Mouse (Mus musculus) embryonic facial prominence, embryonic 15.5 days (tissue): ENCODE data around the gene Stat2. TPM values are rescaled to one million over a fixed set of nuclear protein-coding genes. Genes with fewer than 3 reads are reported as not detected.
"Not testable (repeated sequence)": the region's sequence is repeated elsewhere in the genome, so short reads cannot be mapped to it uniquely, and the experiment has no call there.

Experiments used
- ATAC-seq: fragments of 200-750 bp; cut with Nextera tagmentation; 2 replicates; pipeline ENCODE4 v1.8.0; 2017; ENCODE audit warnings: low read depth, moderate TSS enrichment; ENCODE audit not compliant: insufficient number of reproducible peaks, low FRiP score, low TSS enrichment
- H3K27ac ChIP-seq: fragments of 300-500 bp; sonication (generic); replicated peaks from 2 replicates; pipeline ENCODE4 v1.5.1; 2015; ENCODE audit warnings: mild to moderate bottlenecking, inconsistent platforms
- H3K27me3 ChIP-seq: fragments of 300-500 bp; sonication (generic); 2 replicates; pipeline ENCODE4 v1.6.1; 2015; ENCODE audit warnings: inconsistent platforms
- H3K36me3 ChIP-seq: fragments of 300-500 bp; sonication (generic); 2 replicates; pipeline ENCODE4 v1.6.1; 2015; ENCODE audit warnings: mild to moderate bottlenecking, inconsistent platforms
- H3K4me1 ChIP-seq: fragments of 300-500 bp; sonication (generic); 2 replicates; pipeline ENCODE4 v1.6.1; 2015; ENCODE audit warnings: inconsistent platforms
- H3K4me2 ChIP-seq: fragments of 300-500 bp; sonication (generic); replicated peaks from 2 replicates; pipeline ENCODE4 v1.6.1; 2015; ENCODE audit warnings: mild to moderate bottlenecking, inconsistent platforms
- H3K4me3 ChIP-seq: fragments of 300-500 bp; sonication (generic); replicated peaks from 2 replicates; pipeline ENCODE4 v1.5.1; 2015; ENCODE audit warnings: mild to moderate bottlenecking, inconsistent platforms
- H3K9ac ChIP-seq: fragments of 300-500 bp; sonication (generic); 2 replicates; pipeline ENCODE4 v1.6.1; 2015; ENCODE audit warnings: inconsistent platforms
- H3K9me3 ChIP-seq: fragments of 300-500 bp; sonication (generic); replicated peaks from 2 replicates; pipeline ENCODE4 v1.6.1; 2016; ENCODE audit warnings: inconsistent platforms
- WGBS: fragments of 180-500 bp; shearing (Covaris S2); methylation state at CpG from one replicate; pipeline ENCODE4 v1.1.7; 2015; 5-methylcytosine and 5-hydroxymethylcytosine counted together
- polyA plus RNA-seq: library from polyadenylated mRNA; unstranded; fragments of >200 nt; fragmentation: Nextera tagmentation; extraction: Ambion mirVana; gene quantifications from 2 replicates; pipeline ENCODE4 v1.2.1, GENCODE M21; 2015

Stat2 gene
- polyA plus RNA-seq, 1 experiment from 2014 or later = 17.0 TPM

- H3K4me3 ChIP-seq = no peak overlapping the region
- no peak overlapping the region for H3K27ac ChIP-seq
- no peak overlapping the region for H3K9ac ChIP-seq
- WGBS = 85% methylated on average over 6 of the region's 6 CpGs
- H3K4me1 ChIP-seq = no peaks in the 10 kb centered on the region
- no peak for ATAC-seq
- H3K27me3 ChIP-seq = no peaks in the 10 kb centered on the region
- H3K36me3 ChIP-seq = peaks cover 71% of the 10 kb centered on the region
- H3K4me2 ChIP-seq = no peak overlapping the region
- H3K9me3 ChIP-seq = no peaks in the 10 kb centered on the region
Observed at GRCm38 (mm10) chr10:128280943-128281342, 10.6 kb downstream of the Stat2 start.

GRCm38 (mm10) chr10:128281682-128282081 lies 11.3 kb downstream of the Stat2 start:
- H3K4me2 ChIP-seq = no peak overlapping the region
- H3K9me3 ChIP-seq = no peaks in the 10 kb centered on the region
- ATAC-seq = no peak
- no peaks in the 10 kb centered on the region for H3K4me1 ChIP-seq
- H3K27me3 ChIP-seq = no peaks in the 10 kb centered on the region
- 92% methylated on average over 14 of the region's 14 CpGs for WGBS
- no peak overlapping the region for H3K4me3 ChIP-seq
- H3K9ac ChIP-seq = no peak overlapping the region
- peaks cover 73% of the 10 kb centered on the region for H3K36me3 ChIP-seq
- no peak overlapping the region for H3K27ac ChIP-seq

- H3K27ac ChIP-seq = no peak overlapping the region
- no peak for ATAC-seq
- H3K4me2 ChIP-seq = no peak overlapping the region
- no peaks in the 10 kb centered on the region for H3K9me3 ChIP-seq
- 86% methylated on average over 20 of the region's 20 CpGs for WGBS
- no peak overlapping the region for H3K9ac ChIP-seq
- H3K27me3 ChIP-seq = no peaks in the 10 kb centered on the region
- peaks cover 72% of the 10 kb centered on the region for H3K36me3 ChIP-seq
- no peaks in the 10 kb centered on the region for H3K4me1 ChIP-seq
- H3K4me3 ChIP-seq = no peak overlapping the region
Observed at GRCm38 (mm10) chr10:128282886-128283450, 12.6 kb downstream of the Stat2 start.

GRCm38 (mm10) chr10:128283604-128284579 lies 13.5 kb downstream of the Stat2 start:
- WGBS = 60% methylated on average over 31 of the region's 31 CpGs
- Histone ChIP-seq H3K36me3 (peaks cover 73% of the 10 kb centered on the region), H3K27ac (no peak overlapping the region), H3K4me3 (no peak overlapping the region), H3K4me2 (no peak overlapping the region), H3K27me3 (no peaks in the 10 kb centered on the region), H3K4me1 (no peaks in the 10 kb centered on the region), H3K9me3 (no peaks in the 10 kb centered on the region), H3K9ac (no peak overlapping the region)
- no peak for ATAC-seq

DNA sequence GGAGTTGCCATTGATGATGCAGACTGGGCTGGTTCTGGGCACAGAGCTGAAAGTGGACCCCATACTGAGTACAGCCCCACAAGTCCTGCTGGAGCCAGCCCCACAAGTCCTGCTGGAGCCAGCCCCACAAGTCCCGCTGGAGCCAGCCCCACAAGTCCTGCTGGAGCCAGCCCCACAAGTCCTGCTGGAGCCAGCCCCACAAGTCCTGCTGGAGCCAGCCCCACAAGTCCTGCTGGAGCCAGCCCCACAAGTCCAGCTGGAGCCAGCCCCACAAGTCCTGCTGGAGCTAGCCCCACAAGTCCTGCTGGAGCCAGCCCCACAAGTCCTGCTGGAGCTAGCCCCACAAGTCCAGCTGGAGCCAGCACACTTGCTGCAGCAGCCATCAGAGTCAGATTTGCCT lies 20.2 kb downstream of the Stat2 start:
- H3K4me3 ChIP-seq, H3K27me3 ChIP-seq, H3K9me3 ChIP-seq, H3K27ac ChIP-seq, ATAC-seq, H3K4me2 ChIP-seq, H3K4me1 ChIP-seq, H3K9ac ChIP-seq: not testable (repeated sequence)
- WGBS = 75% methylated on average over 1 of the region's 1 CpGs
- H3K36me3 ChIP-seq = peaks cover 44% of the 10 kb centered on the region; the same call in 1 of the 2 replicates

GRCm38 (mm10) chr10:128296370-128297090 lies 26.2 kb downstream of the Stat2 start:
- H3K4me1 ChIP-seq = no peaks in the 10 kb centered on the region
- H3K4me3 ChIP-seq = no peak overlapping the region
- ATAC-seq = no peak

DNA sequence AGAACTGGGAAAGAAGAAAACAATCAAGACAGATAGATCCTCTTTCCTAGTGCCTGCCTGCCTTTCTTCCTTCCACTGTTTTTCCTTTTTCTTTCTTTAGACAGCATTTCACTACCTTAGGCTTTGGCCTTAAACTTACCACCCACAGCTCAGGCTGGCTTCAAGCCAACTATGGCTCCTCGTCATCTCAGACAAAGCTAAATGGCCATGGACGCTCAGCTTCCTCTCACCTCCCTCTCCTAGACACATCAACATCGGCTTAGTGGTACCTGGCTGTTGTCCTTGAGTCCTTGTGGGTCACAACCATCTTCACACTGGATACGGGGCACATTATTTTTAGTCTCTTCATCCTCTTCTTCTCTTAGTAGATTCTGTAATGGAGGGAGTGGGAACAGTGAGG lies 26.9 kb downstream of the Stat2 start:
- Histone ChIP-seq H3K27ac (no peak overlapping the region), H3K4me1 (peaks cover 2% of the 10 kb centered on the region), H3K4me2 (no peak overlapping the region), H3K4me3 (no peak overlapping the region), H3K9me3 (no peaks in the 10 kb centered on the region), H3K27me3 (no peaks in the 10 kb centered on the region), H3K36me3 (peaks cover 6% of the 10 kb centered on the region; the same call in 1 of the 2 replicates), H3K9ac (no peak overlapping the region)
- 77% methylated on average over 4 of the region's 4 CpGs for WGBS
- ATAC-seq = no peak

More at GRCm38 (mm10) chr10:128296370-128297090, 26.2 kb downstream of the Stat2 start:
- Histone ChIP-seq H3K27me3 (no peaks in the 10 kb centered on the region), H3K27ac (no peak overlapping the region), H3K9ac (no peak overlapping the region), H3K4me2 (no peak overlapping the region), H3K36me3 (peaks cover 13% of the 10 kb centered on the region; the same call in 1 of the 2 replicates), H3K9me3 (no peaks in the 10 kb centered on the region)
- 78% methylated on average over 13 of the region's 13 CpGs for WGBS

DNA sequence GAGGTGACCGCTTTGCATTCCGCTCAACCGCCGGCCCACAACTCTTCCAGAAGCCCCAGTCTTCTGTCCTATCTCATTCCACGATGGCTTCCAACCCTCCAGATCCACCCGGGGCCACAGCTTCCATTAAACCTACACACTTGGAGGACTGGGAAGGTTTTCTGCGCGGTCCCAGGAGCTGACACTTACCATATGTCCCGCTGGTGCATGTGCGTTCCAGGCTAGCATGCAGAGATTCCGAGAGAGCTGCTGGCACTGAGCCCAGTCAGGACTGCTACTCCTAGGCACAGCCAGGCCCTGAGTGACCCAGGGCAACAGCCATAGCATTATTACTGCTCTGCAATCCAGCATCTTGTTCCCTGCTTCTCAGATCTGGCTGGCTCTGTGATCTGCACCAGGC lies 27.3 kb downstream of the Stat2 start:
- peaks cover 6% of the 10 kb centered on the region for H3K4me1 ChIP-seq
- peaks cover 2% of the 10 kb centered on the region; the same call in 1 of the 2 replicates for H3K36me3 ChIP-seq
- no peak overlapping the region for H3K9ac ChIP-seq
- WGBS = 63% methylated on average over 11 of the region's 11 CpGs
- H3K27ac ChIP-seq = no peak overlapping the region
- H3K27me3 ChIP-seq = no peaks in the 10 kb centered on the region
- H3K4me2 ChIP-seq = no peak overlapping the region
- H3K4me3 ChIP-seq = no peak overlapping the region
- no peak for ATAC-seq
- no peaks in the 10 kb centered on the region for H3K9me3 ChIP-seq

DNA sequence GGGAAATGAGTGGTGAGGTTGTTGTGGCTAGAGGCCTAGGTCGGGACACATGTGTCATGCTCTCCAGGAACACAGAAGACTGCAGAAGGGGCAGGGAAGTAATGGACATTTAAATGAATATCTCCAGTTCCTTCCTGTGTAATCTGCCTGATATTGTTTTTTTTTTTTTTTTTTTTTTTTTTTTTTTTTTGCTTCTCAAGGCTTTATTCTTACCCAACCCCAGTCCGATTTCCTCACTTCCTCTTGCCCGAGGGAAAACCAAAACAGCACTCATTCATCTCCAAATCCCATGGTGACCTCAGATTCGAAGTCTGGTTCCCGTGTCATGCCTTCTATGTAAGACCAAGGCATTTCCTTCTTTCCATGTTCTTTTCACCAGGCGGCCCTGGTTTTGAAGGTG lies 27.9 kb downstream of the Stat2 start:
- H3K9me3 ChIP-seq = no peaks in the 10 kb centered on the region
- no peak overlapping the region for H3K4me3 ChIP-seq
- no peaks in the 10 kb centered on the region for H3K27me3 ChIP-seq
- 50% methylated on average over 6 of the region's 6 CpGs for WGBS
- no peak overlapping the region for H3K9ac ChIP-seq
- no peak overlapping the region for H3K4me2 ChIP-seq
- H3K36me3 ChIP-seq = no peaks in the 10 kb centered on the region
- H3K27ac ChIP-seq = no peak overlapping the region
- no peak for ATAC-seq
- peaks cover 7% of the 10 kb centered on the region for H3K4me1 ChIP-seq

DNA sequence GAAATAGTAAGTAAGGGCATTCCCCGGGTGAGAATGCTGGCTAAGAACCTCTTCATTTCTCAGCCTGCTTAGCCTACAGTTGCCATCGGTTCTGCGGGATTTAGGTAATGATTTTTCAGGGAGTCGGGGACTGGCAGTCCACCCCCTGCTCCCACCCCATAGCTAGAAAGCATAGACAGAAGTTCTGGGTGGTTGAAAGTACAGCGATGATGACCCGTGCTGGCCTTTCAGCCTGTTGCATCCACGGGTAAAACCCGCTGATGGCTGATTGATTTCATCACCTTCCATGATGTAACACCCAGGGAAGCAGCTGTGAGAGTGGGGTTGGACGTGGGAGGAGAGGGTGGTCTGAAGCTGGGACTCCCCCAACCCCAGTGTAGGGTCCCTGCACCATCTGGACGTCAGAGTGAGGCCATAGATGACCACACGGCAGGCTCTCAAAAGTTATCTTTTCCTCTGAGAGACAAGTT lies 28.4 kb downstream of the Stat2 start, which contains the start of gene Il23a:
TSS of gene Il23a (minus strand) at position 51 of the 470 bp plus-strand sequence.
- Histone ChIP-seq H3K9me3 (no peaks in the 10 kb centered on the region), H3K27ac (no peak within 1 kb of the TSS)
- no peak for ATAC-seq

GRCm38 (mm10) chr10:128302357-128302756 lies 32.0 kb downstream of the Stat2 start:
- no peaks in the 10 kb centered on the region for H3K9me3 ChIP-seq
- 28% methylated on average over 3 of the region's 3 CpGs for WGBS
- no peak for ATAC-seq

More for the DNA sequence above, 28.4 kb downstream of the Stat2 start, which contains the start of gene Il23a:
- peaks cover 8% of the 10 kb centered on the region for H3K4me1 ChIP-seq
- no peak within 1 kb of the TSS for H3K4me2 ChIP-seq
- no peaks in the 10 kb centered on the region for H3K27me3 ChIP-seq
- no peak within 1 kb of the TSS for H3K9ac ChIP-seq
- no peak within 1 kb of the TSS for H3K4me3 ChIP-seq
- H3K36me3 ChIP-seq = no peaks in the 10 kb centered on the region
- 78% methylated on average over 11 of the region's 11 CpGs for WGBS

More at GRCm38 (mm10) chr10:128302357-128302756, 32.0 kb downstream of the Stat2 start:
- no peaks in the 10 kb centered on the region for H3K27me3 ChIP-seq
- no peaks in the 10 kb centered on the region for H3K36me3 ChIP-seq
- peaks cover 16% of the 10 kb centered on the region for H3K4me1 ChIP-seq
- H3K4me2 ChIP-seq = peak overlapping the region; percentile 63
- H3K27ac ChIP-seq = peak overlapping the region; percentile 96
- H3K9ac ChIP-seq = peak overlapping the region; percentile 70
- H3K4me3 ChIP-seq = peak overlapping the region; percentile 60
